Mouse (Mus musculus) lung, postnatal 0 days (tissue): ENCODE data around the gene Eml6. TPM values are rescaled to one million over a fixed set of nuclear protein-coding genes. Genes with fewer than 3 reads are reported as not detected.

Experiments used
- ATAC-seq: fragments of 200-750 bp; cut with Nextera tagmentation; 2 replicates; pipeline ENCODE4 v1.8.0; 2017; ENCODE audit warnings: moderate library complexity
- DNase-seq: peaks from one replicate; pipeline ENCODE4 v3.0.0-alpha.2; 2016; ENCODE audit warnings: low spot score
- H3K27ac ChIP-seq: fragments of 300-500 bp; sonication (generic); 2 replicates; pipeline ENCODE4 v1.5.1; 2014; ENCODE audit warnings: antibody characterized with exemption, mild to moderate bottlenecking, low read length, mixed read lengths
- H3K27me3 ChIP-seq: fragments of 300-500 bp; sonication (generic); replicated peaks from 2 replicates; pipeline ENCODE4 v1.6.1; 2014; ENCODE audit warnings: low read length, mixed read lengths; ENCODE audit not compliant: insufficient read depth
- H3K36me3 ChIP-seq: fragments of 300-500 bp; sonication (generic); 2 replicates; pipeline ENCODE4 v1.6.1; 2014; ENCODE audit warnings: low read length, mixed read lengths; ENCODE audit not compliant: insufficient read depth
- H3K4me1 ChIP-seq: fragments of 300-500 bp; sonication (generic); 2 replicates; pipeline ENCODE4 v1.6.1; 2014; ENCODE audit warnings: antibody characterized with exemption, low read depth, low read length, mixed read lengths; ENCODE audit not compliant: insufficient read depth
- H3K4me2 ChIP-seq: fragments of 300-500 bp; sonication (generic); replicated peaks from 2 replicates; pipeline ENCODE4 v1.6.1; 2014; ENCODE audit warnings: low read depth, mild to moderate bottlenecking, low read length, moderate library complexity, mixed read lengths
- H3K4me3 ChIP-seq: fragments of 300-500 bp; sonication (generic); 2 replicates; pipeline ENCODE4 v1.5.1; 2014; ENCODE audit warnings: low read depth, low read length
- H3K9ac ChIP-seq: fragments of 300-500 bp; sonication (generic); replicated peaks from 2 replicates; pipeline ENCODE4 v1.6.1; 2014; ENCODE audit warnings: low read depth, mild to moderate bottlenecking
- H3K9me3 ChIP-seq: fragments of 300-500 bp; sonication (generic); 2 replicates; pipeline ENCODE4 v1.6.1; 2016; ENCODE audit warnings: low read length, mixed read lengths
- CTCF ChIP-seq: IDR thresholded peaks from 2 replicates; pipeline ENCODE4 v1.5.1; 2016; ENCODE audit warnings: antibody characterized with exemption, mild to moderate bottlenecking
- EP300 ChIP-seq: IDR thresholded peaks from 2 replicates; pipeline ENCODE4 v1.6.1; 2016; ENCODE audit warnings: antibody characterized with exemption, mild to moderate bottlenecking, control low read depth
- WGBS: fragments of 180-500 bp; shearing (Covaris S2); extraction: QIAGEN DNeasy Blood & Tissue Kit; methylation state at CpG from one replicate; pipeline ENCODE4 v1.1.7; 2014; 5-methylcytosine and 5-hydroxymethylcytosine counted together
- polyA plus RNA-seq: library from polyadenylated mRNA; unstranded; fragments of >200 nt; fragmentation: Nextera tagmentation; extraction: Ambion mirVana; gene quantifications from 2 replicates; pipeline ENCODE4 v1.2.1, GENCODE M21; 2015

Eml6 gene
- 0.37 and 0.39 TPM in 2 replicates for polyA plus RNA-seq

DNA sequence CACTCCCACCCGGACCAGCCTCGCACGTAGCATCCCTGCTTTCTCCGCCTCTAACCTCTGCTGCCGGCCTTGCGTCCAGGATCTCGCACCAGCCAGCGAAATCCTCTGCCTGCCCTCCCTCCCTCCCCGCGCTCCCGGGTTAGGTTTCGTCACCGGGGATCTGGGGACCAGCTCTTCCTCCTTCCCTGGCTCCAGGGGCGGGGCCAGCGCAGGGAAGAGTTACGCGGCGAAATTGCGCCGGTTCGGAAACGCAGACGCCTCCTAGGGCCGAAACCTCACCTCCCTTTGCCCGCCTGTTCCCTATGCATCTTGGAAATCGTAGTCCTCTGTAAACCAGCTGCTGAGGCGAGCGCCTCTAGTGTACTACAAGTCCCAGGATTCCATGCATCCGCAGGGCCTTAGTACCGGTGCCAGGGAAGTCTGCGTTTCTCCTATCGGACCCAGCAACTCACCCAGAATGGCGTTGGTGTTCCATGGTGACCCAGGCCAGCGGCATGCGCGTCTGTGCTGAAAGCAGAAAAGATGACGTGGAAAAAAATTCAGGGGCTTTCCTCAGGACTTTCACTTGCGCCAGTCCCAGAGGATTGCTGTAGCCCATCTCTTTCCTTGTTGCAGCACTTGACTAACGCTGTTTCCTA is at the start of gene Eml6:
Gene Eml6, minus strand, starts transcription at position 199 of the 638 bp plus-strand sequence.
- Histone ChIP-seq H3K36me3 (no peaks in the 10 kb centered on the region), H3K4me1 (peaks cover 6% of the 10 kb centered on the region; the same call in 1 of the 2 replicates), H3K27me3 (0 out of 2 replicates have a peak, but pooled peaks cover 4% of the 10 kb centered on the region), H3K27ac (0 out of 2 replicates have a peak within 1 kb of the TSS, but pooled peaks have one; percentile 9), H3K4me2 (peak within 1 kb of the TSS; percentile 77), H3K4me3 (peak within 1 kb of the TSS; percentile 52), H3K9me3 (no peaks in the 10 kb centered on the region), H3K9ac (peak within 1 kb of the TSS; percentile 43)
- DNase-seq (peak; percentile 99), ATAC-seq (peak; percentile 99)
- TF ChIP-seq CTCF, result peak; percentile 72
- peak; percentile 7; the same call in 1 of the 2 replicates for TF ChIP-seq EP300
- 1% methylated on average over 38 of the region's 39 CpGs for WGBS

DNA sequence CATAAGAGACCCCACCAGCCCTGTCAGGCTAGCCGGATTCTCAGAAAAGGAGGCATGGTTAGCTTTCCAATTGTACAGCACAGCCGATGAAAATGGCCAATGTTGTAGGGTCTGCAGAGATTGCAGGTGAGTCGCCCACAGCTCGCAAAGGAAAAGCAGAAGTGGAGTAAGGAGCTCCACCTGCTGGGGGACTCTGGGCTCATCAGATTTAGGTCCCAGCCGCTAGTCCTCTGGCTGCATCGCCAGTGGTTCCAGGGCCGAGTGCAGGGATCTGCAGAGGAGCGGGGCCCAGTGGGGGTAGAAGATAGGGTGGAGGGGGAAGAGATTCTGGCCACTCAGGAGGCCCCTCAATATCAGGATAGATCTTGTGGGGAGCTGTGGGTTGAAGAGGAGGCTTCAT is 31.5 kb upstream of the Eml6 start:
- DNase-seq, result peak; percentile 40
- H3K9ac ChIP-seq, result no peak overlapping the region
- ATAC-seq, result no peak

DNA sequence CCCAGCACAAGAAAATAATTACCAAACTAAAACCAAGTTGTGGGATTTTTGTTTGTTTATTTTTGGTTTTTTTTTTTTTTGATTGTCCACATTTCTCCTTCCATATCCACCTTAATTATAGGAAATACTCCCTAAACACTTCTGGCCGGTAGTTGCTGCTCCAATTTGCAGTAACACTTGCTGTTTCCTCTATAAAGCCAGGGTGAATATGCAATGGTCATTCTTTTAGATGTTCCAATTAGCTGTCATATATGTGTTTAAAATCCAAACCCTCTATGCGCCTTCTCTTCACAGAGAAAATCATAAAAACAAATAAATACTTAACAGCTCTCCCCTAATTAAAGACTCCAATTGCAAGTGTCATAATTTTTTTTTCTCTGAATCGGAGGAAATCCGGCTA is 689 bp downstream of the Eml6 start:
- peak; percentile 13 for DNase-seq
- H3K4me3 ChIP-seq, result peak overlapping the region; percentile 52
- no peaks in the 10 kb centered on the region for H3K36me3 ChIP-seq
- TF ChIP-seq CTCF (no peak), EP300 (no peak)
- no peak overlapping the region for H3K9ac ChIP-seq
- WGBS, result 8% methylated on average over 4 of the region's 4 CpGs
- H3K27me3 ChIP-seq, result 0 out of 2 replicates have a peak, but pooled peaks cover 4% of the 10 kb centered on the region
- H3K9me3 ChIP-seq, result no peaks in the 10 kb centered on the region
- H3K4me1 ChIP-seq, result peaks cover 6% of the 10 kb centered on the region; the same call in 1 of the 2 replicates
- H3K4me2 ChIP-seq, result peak overlapping the region; percentile 77
- ATAC-seq, result no peak
- H3K27ac ChIP-seq, result no peak overlapping the region

More for the DNA sequence above, 31.5 kb upstream of the Eml6 start:
- Histone ChIP-seq H3K36me3 (no peaks in the 10 kb centered on the region), H3K4me1 (no peaks in the 10 kb centered on the region), H3K27me3 (no peaks in the 10 kb centered on the region), H3K4me3 (no peak overlapping the region), H3K4me2 (no peak overlapping the region), H3K27ac (no peak overlapping the region), H3K9me3 (no peaks in the 10 kb centered on the region)
- 38% methylated on average over 8 of the region's 8 CpGs for WGBS
- no peak for TF ChIP-seq EP300
- peak; percentile 64 for TF ChIP-seq CTCF

DNA sequence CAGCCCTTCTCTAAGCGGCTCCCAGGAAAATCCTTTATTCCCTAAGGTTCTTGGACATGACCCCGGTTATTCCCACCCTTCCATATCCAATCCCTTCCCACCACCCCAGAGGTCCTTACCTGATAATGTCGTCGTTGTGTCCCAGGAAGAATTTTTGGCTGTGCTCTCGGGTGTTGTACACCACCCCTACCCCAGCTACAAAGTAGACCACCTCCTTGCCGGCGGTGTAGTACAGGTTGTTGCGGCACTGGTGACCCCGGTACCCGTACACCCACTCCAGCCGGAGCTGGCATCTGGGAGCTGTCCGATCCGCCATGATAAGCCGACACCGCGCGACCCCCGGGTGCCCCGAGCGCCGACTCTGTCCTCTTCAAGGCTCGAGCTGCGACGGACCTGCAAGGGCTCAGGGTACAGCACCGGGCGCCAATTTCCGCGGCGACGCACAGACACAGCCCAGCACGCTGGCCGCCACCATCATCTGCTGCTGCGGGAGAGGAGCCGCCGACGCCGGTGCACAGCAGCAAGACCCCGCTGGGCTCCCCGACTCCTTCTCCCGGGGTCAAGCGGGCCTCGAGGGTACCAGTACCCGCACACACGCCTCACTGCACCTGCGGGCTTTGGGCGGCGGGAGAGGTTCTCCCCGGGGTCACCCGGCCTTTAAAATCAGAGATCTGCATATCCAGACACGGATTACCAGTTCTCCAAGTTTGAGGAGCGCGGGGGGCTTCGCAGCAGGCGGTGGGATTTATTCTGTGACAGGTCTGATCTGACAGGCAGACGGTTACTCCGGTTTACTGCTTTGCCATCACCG is 1.4 kb downstream of the Eml6 start:
- Histone ChIP-seq H3K4me1 (peaks cover 6% of the 10 kb centered on the region; the same call in 1 of the 2 replicates), H3K27me3 (0 out of 2 replicates have a peak, but pooled peaks cover 4% of the 10 kb centered on the region), H3K36me3 (no peaks in the 10 kb centered on the region), H3K27ac (no peak overlapping the region), H3K9ac (peak overlapping the region; percentile 26; the same call in 1 of the 2 replicates), H3K4me3 (peak overlapping the region; percentile 52), H3K4me2 (peak overlapping the region; percentile 77), H3K9me3 (no peaks in the 10 kb centered on the region)
- ATAC-seq, result no peak
- DNase-seq, result peak; percentile 6
- 1% methylated on average over 52 of the region's 57 CpGs for WGBS
- TF ChIP-seq CTCF, result no peak
- no peak for TF ChIP-seq EP300

DNA sequence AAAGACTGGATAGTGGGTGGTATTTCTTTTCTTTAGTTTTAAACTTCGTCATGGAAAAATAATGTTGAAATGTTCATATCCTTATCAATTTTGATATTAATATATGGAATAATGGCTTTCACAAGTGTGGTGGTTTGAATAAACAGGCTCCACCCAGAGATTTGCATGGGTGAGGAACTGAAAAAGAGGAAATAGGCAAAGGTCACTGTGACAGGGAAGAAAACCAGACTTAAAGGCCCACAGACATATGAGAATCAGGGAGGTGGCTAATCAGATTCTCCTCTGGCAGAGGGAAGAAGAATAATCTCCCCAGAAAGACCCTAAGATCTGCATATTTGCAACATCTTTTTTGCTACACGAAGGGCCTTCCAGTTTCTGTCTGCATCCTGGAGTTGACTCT is 39.6 kb downstream of the Eml6 start:
- no peaks in the 10 kb centered on the region for H3K36me3 ChIP-seq
- no peak overlapping the region for H3K4me2 ChIP-seq
- H3K9ac ChIP-seq, result no peak overlapping the region
- no peaks in the 10 kb centered on the region for H3K27me3 ChIP-seq
- no peaks in the 10 kb centered on the region for H3K9me3 ChIP-seq
- ATAC-seq (no peak), DNase-seq (no peak)
- no peaks in the 10 kb centered on the region for H3K4me1 ChIP-seq
- TF ChIP-seq CTCF (no peak), EP300 (no peak)
- 68% methylated on average over 2 of the region's 2 CpGs for WGBS
- H3K27ac ChIP-seq, result no peak overlapping the region
- H3K4me3 ChIP-seq, result no peak overlapping the region

DNA sequence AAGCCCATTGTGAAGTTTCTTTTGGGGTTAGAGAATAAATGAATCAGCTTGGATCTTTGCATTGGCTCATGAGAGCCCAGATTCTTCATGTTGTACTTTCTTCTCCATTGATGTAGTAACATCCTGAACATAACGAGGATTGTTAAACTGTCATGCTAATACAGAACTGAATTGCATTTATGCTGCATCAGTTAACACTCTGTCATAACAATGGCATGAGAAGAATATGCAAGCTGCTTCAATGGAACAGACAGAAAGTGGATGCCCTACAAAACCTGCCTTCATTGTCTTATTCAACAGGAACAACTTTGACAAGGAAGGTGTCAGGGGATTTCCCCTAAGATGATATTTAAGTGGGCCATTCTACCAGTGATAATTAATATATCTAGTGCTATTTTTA is 57.0 kb downstream of the Eml6 start:
- Histone ChIP-seq H3K9ac (no peak overlapping the region), H3K27me3 (no peaks in the 10 kb centered on the region), H3K9me3 (no peaks in the 10 kb centered on the region), H3K4me2 (no peak overlapping the region), H3K36me3 (no peaks in the 10 kb centered on the region), H3K4me3 (no peak overlapping the region), H3K4me1 (no peaks in the 10 kb centered on the region), H3K27ac (no peak overlapping the region)
- no peak for TF ChIP-seq EP300
- TF ChIP-seq CTCF, result no peak
- ATAC-seq (no peak), DNase-seq (no peak)
- WGBS, result 68% methylated on average over 1 of the region's 1 CpGs
